Mouse (Mus musculus): ENCODE results near the gene Pdia4. TPM values are rescaled to one million over a fixed set of nuclear protein-coding genes. Genes with fewer than 3 reads are reported as not detected.

Pdia4 gene
- polyA plus RNA-seq, 1 experiment from 2014 or later = 258 TPM

DNA sequence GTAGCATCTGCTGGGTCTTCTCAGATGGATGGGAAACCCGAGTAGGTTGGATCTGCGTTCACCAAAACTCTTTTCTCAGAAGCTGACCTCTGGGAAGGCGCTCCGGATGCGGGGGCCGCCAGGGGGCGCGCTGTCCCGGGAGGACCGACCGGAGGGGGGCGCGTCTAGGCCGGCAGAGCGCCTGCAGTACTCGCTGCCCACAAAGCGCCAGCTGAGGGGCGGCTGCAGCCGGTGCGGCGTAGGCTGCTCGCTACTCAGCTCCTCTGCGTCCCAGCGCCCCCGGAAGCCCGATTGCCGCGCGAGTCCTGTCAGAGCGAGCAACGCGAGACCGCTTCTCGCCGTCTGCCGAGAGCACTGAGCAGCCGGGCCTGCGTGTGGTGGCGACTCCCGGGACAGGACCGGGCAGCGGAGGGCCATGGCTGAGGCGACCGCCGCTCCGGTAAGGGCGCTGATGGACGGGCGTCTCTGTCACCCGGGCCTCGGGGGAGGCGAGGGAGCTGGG lies 22.3 kb upstream of the Pdia4 start, which contains the start of gene Zfp398:
Gene Zfp398, plus strand, starts transcription at position 180 of the 502 bp plus-strand sequence.
- WGBS = under 1% methylated on average over 52 of the region's 52 CpGs
- H3K9me3 ChIP-seq (ENCODE audit: control insufficient read depth, low read length) = no peaks in the 10 kb centered on the region
- peak within 1 kb of the TSS; percentile 92 for H3K27ac ChIP-seq (ENCODE audit: low read depth, low read length)
- peak within 1 kb of the TSS; percentile 68 for H3K4me2 ChIP-seq
- H3K4me3 ChIP-seq (ENCODE audit: low read depth, low read length) = peak within 1 kb of the TSS; percentile 95
- peaks cover 4% of the 10 kb centered on the region; the same call in 1 of the 2 replicates for H3K4me1 ChIP-seq (ENCODE audit: control insufficient read depth, insufficient read depth, low read length)
- H3K36me3 ChIP-seq (ENCODE audit: control insufficient read depth, insufficient read depth, low read length) = no peaks in the 10 kb centered on the region
- peak within 1 kb of the TSS; percentile 88 for H3K9ac ChIP-seq (ENCODE audit: low read length)
- ATAC-seq (ENCODE audit: low FRiP score) (peak; percentile 97), DNase-seq (ENCODE audit: low spot score, missing footprints) (peak; percentile 100)
- H3K27me3 ChIP-seq (ENCODE audit: control insufficient read depth, insufficient read depth, low read length) = no peaks in the 10 kb centered on the region

DNA sequence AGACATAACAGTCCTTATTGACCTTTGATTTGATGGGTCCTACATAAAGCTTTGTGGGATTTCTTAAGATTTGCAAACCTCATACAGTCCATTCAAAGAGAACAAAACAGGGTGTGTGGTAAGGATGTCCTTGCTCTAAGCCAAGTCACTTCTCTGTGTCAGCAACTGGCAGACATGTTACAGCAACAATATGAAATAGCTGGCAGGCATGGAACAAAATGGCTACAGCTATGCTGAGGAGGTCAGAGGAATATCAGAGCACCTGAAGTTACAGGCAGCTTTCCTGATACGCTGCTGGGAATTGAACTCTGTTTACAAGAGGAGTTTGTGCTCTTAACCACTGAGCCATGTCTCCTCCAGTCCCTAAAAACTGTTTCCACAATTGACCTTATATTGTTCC lies 19.0 kb upstream of the Pdia4 start:
- no peak overlapping the region for H3K4me2 ChIP-seq
- H3K36me3 ChIP-seq (ENCODE audit: control insufficient read depth, insufficient read depth, low read length) = no peaks in the 10 kb centered on the region
- H3K4me3 ChIP-seq (ENCODE audit: low read depth, low read length) = no peak overlapping the region
- no peak overlapping the region for H3K9ac ChIP-seq (ENCODE audit: low read length)
- no peaks in the 10 kb centered on the region for H3K27me3 ChIP-seq (ENCODE audit: control insufficient read depth, insufficient read depth, low read length)
- WGBS = 91% methylated on average over 1 of the region's 1 CpGs
- DNase-seq (ENCODE audit: low spot score, missing footprints) = peak; percentile 65
- H3K4me1 ChIP-seq (ENCODE audit: control insufficient read depth, insufficient read depth, low read length) = peaks cover 10% of the 10 kb centered on the region; the same call in 1 of the 2 replicates
- no peak overlapping the region for H3K27ac ChIP-seq (ENCODE audit: low read depth, low read length)
- H3K9me3 ChIP-seq (ENCODE audit: control insufficient read depth, low read length) = no peaks in the 10 kb centered on the region
- no peak for ATAC-seq (ENCODE audit: low FRiP score)

DNA sequence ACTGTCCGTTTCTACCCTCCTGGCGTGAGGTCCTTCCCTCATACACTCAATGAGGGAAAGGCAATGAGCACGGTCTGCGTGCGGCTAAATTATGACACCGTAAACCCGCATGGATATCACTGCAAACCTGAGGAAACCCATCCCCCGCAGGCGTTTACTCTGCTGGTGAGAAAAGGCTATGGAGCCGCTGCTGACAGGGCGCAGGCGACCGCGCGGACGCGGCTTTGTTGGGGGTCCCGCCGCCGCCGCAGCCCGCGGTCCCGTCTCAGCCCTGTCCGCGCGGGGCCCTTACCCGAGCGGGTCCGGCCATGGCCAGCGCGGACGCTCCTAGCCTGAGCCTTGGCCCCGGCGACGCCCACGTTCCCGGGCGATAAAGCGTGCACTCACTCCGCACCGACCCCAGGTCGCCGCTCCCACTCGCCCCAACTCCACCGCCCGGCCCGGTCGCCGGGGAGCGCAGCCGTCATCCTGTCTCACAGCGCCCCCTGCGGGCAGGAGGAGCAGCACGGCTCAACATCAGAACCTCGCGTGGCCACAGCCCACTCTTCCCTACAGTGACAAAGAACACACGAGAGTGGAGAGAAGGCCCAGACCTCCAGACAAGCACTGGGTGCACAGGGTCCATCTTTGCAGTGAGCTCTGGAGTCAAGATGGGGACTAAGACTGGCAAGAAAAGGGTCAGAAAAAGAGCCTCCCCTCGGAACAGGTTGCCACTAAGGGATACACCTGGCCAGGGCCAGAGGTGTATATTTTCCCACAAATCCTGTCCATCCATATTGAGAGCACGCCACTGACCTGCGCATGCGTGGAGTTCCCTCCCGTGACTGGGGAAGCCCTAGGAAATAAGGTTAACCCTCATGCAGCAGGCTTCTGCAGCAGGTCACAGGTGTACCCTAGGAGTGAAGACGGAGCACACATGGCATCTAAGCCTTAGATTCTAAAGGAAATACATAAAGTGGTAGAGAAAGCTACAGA lies 17.2 kb upstream of the Pdia4 start, which contains the start of gene Zfp786:
Gene Zfp786, minus strand, starts transcription at position 764 of the 975 bp plus-strand sequence.
- peak; percentile 98 for DNase-seq (ENCODE audit: low spot score, missing footprints)
- peak within 1 kb of the TSS; percentile 95 for H3K9ac ChIP-seq (ENCODE audit: low read length)
- 1% methylated on average over 62 of the region's 64 CpGs for WGBS
- ATAC-seq (ENCODE audit: low FRiP score) = peak; percentile 93
- H3K36me3 ChIP-seq (ENCODE audit: control insufficient read depth, insufficient read depth, low read length) = no peaks in the 10 kb centered on the region
- H3K9me3 ChIP-seq (ENCODE audit: control insufficient read depth, low read length) = no peaks in the 10 kb centered on the region
- H3K27me3 ChIP-seq (ENCODE audit: control insufficient read depth, insufficient read depth, low read length) = no peaks in the 10 kb centered on the region
- peak within 1 kb of the TSS; percentile 86 for H3K4me3 ChIP-seq (ENCODE audit: low read depth, low read length)
- peak within 1 kb of the TSS; percentile 88 for H3K27ac ChIP-seq (ENCODE audit: low read depth, low read length)
- H3K4me2 ChIP-seq = peak within 1 kb of the TSS; percentile 62
- peaks cover 8% of the 10 kb centered on the region; the same call in 1 of the 2 replicates for H3K4me1 ChIP-seq (ENCODE audit: control insufficient read depth, insufficient read depth, low read length)

GRCm38 (mm10) chr6:47828950-47829349 lies 15.7 kb upstream of the Pdia4 start:
- H3K27me3 ChIP-seq (ENCODE audit: control insufficient read depth, insufficient read depth, low read length) = no peaks in the 10 kb centered on the region
- ATAC-seq (ENCODE audit: low FRiP score) (no peak), DNase-seq (ENCODE audit: low spot score, missing footprints) (peak; percentile 79)
- H3K4me2 ChIP-seq = peak overlapping the region; percentile 62
- peak overlapping the region; percentile 18 for H3K4me3 ChIP-seq (ENCODE audit: low read depth, low read length)
- no peaks in the 10 kb centered on the region for H3K36me3 ChIP-seq (ENCODE audit: control insufficient read depth, insufficient read depth, low read length)
- no peak overlapping the region for H3K9ac ChIP-seq (ENCODE audit: low read length)
- no peak overlapping the region for H3K27ac ChIP-seq (ENCODE audit: low read depth, low read length)
- peaks cover 8% of the 10 kb centered on the region; the same call in 1 of the 2 replicates for H3K4me1 ChIP-seq (ENCODE audit: control insufficient read depth, insufficient read depth, low read length)
- no peaks in the 10 kb centered on the region for H3K9me3 ChIP-seq (ENCODE audit: control insufficient read depth, low read length)
- 44% methylated on average over 1 of the region's 1 CpGs for WGBS

GRCm38 (mm10) chr6:47827462-47827861 lies 14.2 kb upstream of the Pdia4 start:
- DNase-seq (ENCODE audit: low spot score, missing footprints) = no peak

DNA sequence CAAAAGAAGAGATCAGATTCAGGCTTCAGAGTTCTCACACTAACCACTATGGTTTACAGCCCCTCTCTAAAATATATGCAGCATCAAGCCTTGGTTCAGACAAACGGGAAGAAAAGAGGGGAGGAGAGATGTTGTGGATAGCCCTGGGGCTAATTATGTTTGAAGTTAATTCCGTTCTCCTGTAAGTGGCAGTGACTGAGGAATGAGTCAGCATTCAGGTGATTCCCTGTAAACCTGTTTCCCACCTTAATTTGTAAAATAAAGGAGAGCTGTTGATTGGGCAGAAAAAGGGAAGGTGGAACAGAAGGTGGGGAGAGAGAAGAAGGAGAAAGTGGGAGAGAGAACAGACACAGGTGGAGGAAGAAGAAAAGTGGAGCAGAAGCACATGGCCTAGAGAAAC lies 11.0 kb upstream of the Pdia4 start:
- Histone ChIP-seq H3K9ac (ENCODE audit: low read length) (no peak overlapping the region), H3K4me2 (no peak overlapping the region), H3K27me3 (ENCODE audit: control insufficient read depth, insufficient read depth, low read length) (no peaks in the 10 kb centered on the region), H3K9me3 (ENCODE audit: control insufficient read depth, low read length) (no peaks in the 10 kb centered on the region), H3K4me1 (ENCODE audit: control insufficient read depth, insufficient read depth, low read length) (peaks cover 2% of the 10 kb centered on the region; the same call in 1 of the 2 replicates), H3K4me3 (ENCODE audit: low read depth, low read length) (no peak overlapping the region), H3K36me3 (ENCODE audit: control insufficient read depth, insufficient read depth, low read length) (peaks cover 13% of the 10 kb centered on the region; the same call in 1 of the 2 replicates), H3K27ac (ENCODE audit: low read depth, low read length) (no peak overlapping the region)
- ATAC-seq (ENCODE audit: low FRiP score) (no peak), DNase-seq (ENCODE audit: low spot score, missing footprints) (no peak)
- WGBS = 67% methylated on average over 2 of the region's 2 CpGs

More at GRCm38 (mm10) chr6:47827462-47827861, 14.2 kb upstream of the Pdia4 start:
- H3K4me1 ChIP-seq (ENCODE audit: control insufficient read depth, insufficient read depth, low read length) = peaks cover 8% of the 10 kb centered on the region; the same call in 1 of the 2 replicates
- H3K4me3 ChIP-seq (ENCODE audit: low read depth, low read length) = no peak overlapping the region
- H3K27ac ChIP-seq (ENCODE audit: low read depth, low read length) = no peak overlapping the region
- H3K9me3 ChIP-seq (ENCODE audit: control insufficient read depth, low read length) = no peaks in the 10 kb centered on the region
- WGBS = 92% methylated on average over 4 of the region's 4 CpGs
- no peak for ATAC-seq (ENCODE audit: low FRiP score)
- no peaks in the 10 kb centered on the region for H3K27me3 ChIP-seq (ENCODE audit: control insufficient read depth, insufficient read depth, low read length)
- H3K36me3 ChIP-seq (ENCODE audit: control insufficient read depth, insufficient read depth, low read length) = no peaks in the 10 kb centered on the region
- no peak overlapping the region for H3K4me2 ChIP-seq
- H3K9ac ChIP-seq (ENCODE audit: low read length) = no peak overlapping the region

DNA sequence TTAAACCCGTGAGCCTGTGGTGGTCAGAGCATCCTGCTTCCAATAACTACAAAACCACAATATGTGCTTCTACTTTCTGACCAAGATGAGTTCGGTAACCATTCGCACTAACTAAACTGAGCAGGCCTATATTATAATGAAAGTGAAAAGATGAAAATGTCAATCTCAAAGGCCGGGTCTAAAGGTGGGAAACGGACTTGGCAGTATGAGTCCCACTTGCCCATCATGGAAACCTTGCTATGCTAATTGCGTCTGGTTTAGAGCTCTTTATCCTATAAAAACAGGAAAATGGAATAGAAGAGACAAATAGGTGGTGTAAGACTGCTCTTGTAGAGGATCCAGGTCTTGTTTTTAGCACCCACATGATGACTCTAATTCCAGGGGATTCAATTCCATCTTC lies 8.5 kb upstream of the Pdia4 start:
- Histone ChIP-seq H3K9ac (ENCODE audit: low read length) (no peak overlapping the region), H3K36me3 (ENCODE audit: control insufficient read depth, insufficient read depth, low read length) (peaks cover 13% of the 10 kb centered on the region; the same call in 1 of the 2 replicates), H3K27me3 (ENCODE audit: control insufficient read depth, insufficient read depth, low read length) (no peaks in the 10 kb centered on the region), H3K9me3 (ENCODE audit: control insufficient read depth, low read length) (no peaks in the 10 kb centered on the region), H3K4me1 (ENCODE audit: control insufficient read depth, insufficient read depth, low read length) (no peaks in the 10 kb centered on the region), H3K4me2 (no peak overlapping the region), H3K4me3 (ENCODE audit: low read depth, low read length) (no peak overlapping the region), H3K27ac (ENCODE audit: low read depth, low read length) (no peak overlapping the region)
- ATAC-seq (ENCODE audit: low FRiP score) = no peak
- DNase-seq (ENCODE audit: low spot score, missing footprints) = peak; percentile 73
- WGBS = 93% methylated on average over 6 of the region's 6 CpGs

DNA sequence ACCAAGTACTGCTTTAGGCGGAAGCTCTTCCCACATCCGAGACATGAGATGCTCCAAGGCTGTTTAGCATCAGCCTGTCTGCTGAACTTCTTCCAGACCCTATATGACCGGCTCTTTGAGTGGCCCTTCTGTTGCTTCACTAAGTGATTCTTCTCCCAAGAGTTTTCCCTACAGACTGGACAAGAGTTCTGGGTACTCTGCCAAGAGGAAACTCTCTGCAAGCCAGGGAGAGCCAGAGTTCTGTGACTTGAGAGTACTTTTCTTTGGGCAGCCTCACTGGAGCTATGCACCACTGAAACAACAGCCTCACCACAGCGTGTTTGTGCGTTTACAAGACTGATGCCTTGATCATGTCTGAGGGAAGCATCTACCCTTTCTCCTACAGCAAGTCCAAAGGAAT lies 8.0 kb upstream of the Pdia4 start:
- DNase-seq (ENCODE audit: low spot score, missing footprints) (no peak), ATAC-seq (ENCODE audit: low FRiP score) (no peak)
- H3K9ac ChIP-seq (ENCODE audit: low read length) = no peak overlapping the region
- WGBS = 90% methylated on average over 5 of the region's 5 CpGs
- no peak overlapping the region for H3K4me3 ChIP-seq (ENCODE audit: low read depth, low read length)
- no peaks in the 10 kb centered on the region for H3K9me3 ChIP-seq (ENCODE audit: control insufficient read depth, low read length)
- no peak overlapping the region for H3K4me2 ChIP-seq
- no peaks in the 10 kb centered on the region for H3K27me3 ChIP-seq (ENCODE audit: control insufficient read depth, insufficient read depth, low read length)
- H3K27ac ChIP-seq (ENCODE audit: low read depth, low read length) = no peak overlapping the region
- H3K36me3 ChIP-seq (ENCODE audit: control insufficient read depth, insufficient read depth, low read length) = peaks cover 13% of the 10 kb centered on the region; the same call in 1 of the 2 replicates
- no peaks in the 10 kb centered on the region for H3K4me1 ChIP-seq (ENCODE audit: control insufficient read depth, insufficient read depth, low read length)
